Mouse (Mus musculus) splenic B cell, adult 2 months (primary cell): ENCODE measurements around the gene Aldh3a2.
"Not testable (repeated sequence)": the region's sequence is repeated elsewhere in the genome, so short reads cannot be mapped to it uniquely, and the experiment has no call there.

Experiments
- DNase-seq: peaks from one replicate; pipeline ENCODE4 v3.0.0-alpha.2; 2011; ENCODE audit warnings: low read depth, low spot score
- H3K27me3 ChIP-seq: 2 replicates; pipeline ENCODE4 v1.6.1; 2012; ENCODE audit warnings: mild to moderate bottlenecking, low read length, moderate library complexity, mixed read lengths; ENCODE audit not compliant: control insufficient read depth, poor library complexity, insufficient read depth, severe bottlenecking
- H3K36me3 ChIP-seq: 2 replicates; pipeline ENCODE4 v1.6.1; 2012; ENCODE audit warnings: mild to moderate bottlenecking, low read length, moderate library complexity, mixed read lengths; ENCODE audit not compliant: control insufficient read depth, poor library complexity, insufficient read depth, severe bottlenecking

Aldh3a2 gene

DNA sequence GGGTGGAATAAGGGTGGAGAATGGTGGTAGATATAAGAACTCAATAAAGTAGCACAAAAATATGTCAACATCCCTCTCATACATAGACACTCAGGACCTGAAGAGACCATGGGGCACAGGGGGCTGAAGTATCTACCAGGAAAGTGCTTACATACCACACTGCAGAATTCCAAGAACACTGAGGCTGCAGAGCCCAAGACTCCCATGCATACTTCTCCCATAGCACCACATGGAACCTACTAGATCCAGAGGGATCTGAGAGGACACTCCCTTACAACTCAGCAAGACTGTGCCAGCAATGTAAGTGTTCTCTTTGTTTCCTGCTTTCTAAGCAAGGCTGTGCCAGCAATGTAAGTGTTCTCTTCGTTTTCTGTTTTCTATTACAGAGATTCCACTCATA, 83.4 kb downstream of the Aldh3a2 start:
- no peak for DNase-seq
- H3K36me3 ChIP-seq = no peaks in the 10 kb centered on the region
- no peaks in the 10 kb centered on the region for H3K27me3 ChIP-seq

DNA sequence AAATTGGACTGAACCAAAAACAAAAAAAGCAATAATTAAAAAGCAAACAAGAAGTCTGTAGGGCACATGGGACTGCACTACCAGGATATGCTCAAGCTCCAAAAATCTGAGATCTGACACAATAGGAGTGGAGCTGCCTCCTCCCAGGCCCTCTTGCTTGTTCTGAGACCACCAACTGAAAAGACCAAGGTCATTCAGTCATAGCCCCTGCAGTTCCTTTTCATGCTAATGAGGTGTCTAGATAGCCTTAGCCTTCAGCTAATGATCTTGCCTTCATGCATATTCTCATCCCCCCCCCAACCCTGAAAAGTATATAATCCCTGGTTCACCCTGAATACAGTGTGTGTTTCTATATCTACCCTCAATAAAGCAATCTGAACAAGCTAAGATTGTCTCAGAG, 85.6 kb downstream of the Aldh3a2 start:
- no peak for DNase-seq
- no peaks in the 10 kb centered on the region for H3K27me3 ChIP-seq

GRCm38 (mm10) chr11:61180361-61180760, 86.9 kb downstream of the Aldh3a2 start:
- H3K36me3 ChIP-seq = no peaks in the 10 kb centered on the region

More for the DNA sequence above, 85.6 kb downstream of the Aldh3a2 start:
- H3K36me3 ChIP-seq = no peaks in the 10 kb centered on the region

DNA sequence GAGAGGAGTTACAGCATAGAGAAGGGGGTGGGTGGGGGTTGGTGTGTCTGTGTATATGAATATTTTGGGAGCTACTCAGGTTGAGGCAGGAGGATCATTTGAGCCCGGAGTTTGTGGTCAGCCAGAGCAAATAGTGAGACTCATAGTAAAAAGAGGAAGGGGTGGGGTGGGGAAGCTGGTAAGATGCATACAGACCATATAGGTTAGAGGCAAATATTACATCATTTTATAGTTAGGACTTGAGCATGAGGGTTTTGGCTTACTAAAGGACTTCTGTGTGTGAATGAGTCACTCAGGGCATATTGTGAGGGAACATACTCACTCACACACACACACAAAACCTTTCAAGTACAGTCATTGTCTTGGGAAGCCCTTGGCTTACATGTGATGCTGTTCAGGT, 90.9 kb downstream of the Aldh3a2 start:
- H3K27me3 ChIP-seq = no peaks in the 10 kb centered on the region
- DNase-seq = peak; percentile 14
- no peaks in the 10 kb centered on the region for H3K36me3 ChIP-seq

More at GRCm38 (mm10) chr11:61180361-61180760, 86.9 kb downstream of the Aldh3a2 start:
- no peaks in the 10 kb centered on the region for H3K27me3 ChIP-seq
- no peak for DNase-seq

DNA sequence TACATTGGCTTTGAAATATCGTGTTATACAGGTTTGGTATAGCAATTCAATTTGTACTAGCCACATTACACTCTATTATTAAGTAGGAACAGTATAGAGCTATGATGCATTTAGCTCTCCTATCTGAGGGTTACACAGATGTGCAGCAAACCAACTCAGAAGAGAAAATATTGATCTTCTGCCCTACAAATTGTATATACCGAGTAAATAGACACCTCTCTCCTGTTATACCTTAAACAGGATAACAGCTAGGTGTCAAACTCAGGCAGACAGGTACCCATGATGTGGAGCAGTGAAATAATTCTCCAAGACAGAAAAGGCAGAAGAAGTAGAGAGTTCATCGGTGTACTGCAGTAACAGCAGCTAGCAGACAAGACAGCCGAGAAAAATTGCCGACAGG, 91.5 kb downstream of the Aldh3a2 start:
- DNase-seq = no peak
- Histone ChIP-seq H3K36me3 (no peaks in the 10 kb centered on the region), H3K27me3 (no peaks in the 10 kb centered on the region)

DNA sequence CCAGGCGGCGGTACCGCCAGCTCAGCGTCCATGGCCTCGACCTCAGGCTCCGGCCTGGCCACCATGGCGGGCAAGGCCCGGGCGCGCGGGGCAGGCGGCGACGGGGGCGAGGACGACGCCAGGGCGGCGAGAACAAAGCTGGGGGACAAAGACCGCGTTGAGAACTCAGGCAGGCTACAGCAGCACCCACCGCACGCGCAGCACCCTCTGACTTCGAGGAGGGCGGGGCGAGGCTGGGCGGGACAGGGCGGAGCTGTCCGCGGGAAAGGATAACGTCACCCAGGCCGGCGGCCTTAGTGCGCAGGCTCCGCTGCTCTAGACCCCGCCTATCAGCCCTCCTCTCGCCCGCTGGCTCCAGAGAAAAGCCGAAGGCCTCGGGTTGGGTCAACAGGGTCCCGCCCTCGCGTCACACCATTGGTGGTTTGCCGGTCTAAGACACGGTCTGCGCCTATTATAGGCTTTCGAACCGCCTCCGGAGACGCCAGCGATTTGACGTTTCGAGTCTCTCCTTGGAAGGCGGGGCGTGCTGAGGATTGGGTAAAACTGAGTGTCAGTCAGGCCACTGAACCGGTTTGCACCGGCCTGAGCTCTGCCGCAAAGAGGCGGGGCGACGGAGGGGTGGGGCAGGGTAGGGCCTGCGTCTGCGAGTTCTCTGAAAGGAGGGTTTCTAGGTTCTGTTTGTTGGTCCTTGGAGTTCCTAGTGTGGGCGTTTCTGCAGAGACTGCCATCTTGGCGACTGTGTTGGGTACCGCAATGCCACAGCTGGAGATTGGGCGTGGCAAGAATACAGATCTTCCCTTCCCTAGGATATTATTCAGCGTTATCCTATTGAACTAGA, 92.2 kb downstream of the Aldh3a2 start, which contains the start of gene Usp22:
Gene Usp22, minus strand, starts transcription at position 235 of the 838 bp plus-strand sequence.
- Histone ChIP-seq H3K36me3 (no peaks in the 10 kb centered on the region), H3K27me3 (no peaks in the 10 kb centered on the region)
- DNase-seq = peak; percentile 100

GRCm38 (mm10) chr11:61174291-61174820, 92.9 kb downstream of the Aldh3a2 start:
- Histone ChIP-seq H3K27me3 (no peaks in the 10 kb centered on the region), H3K36me3 (no peaks in the 10 kb centered on the region)
- DNase-seq = peak; percentile 63

DNA sequence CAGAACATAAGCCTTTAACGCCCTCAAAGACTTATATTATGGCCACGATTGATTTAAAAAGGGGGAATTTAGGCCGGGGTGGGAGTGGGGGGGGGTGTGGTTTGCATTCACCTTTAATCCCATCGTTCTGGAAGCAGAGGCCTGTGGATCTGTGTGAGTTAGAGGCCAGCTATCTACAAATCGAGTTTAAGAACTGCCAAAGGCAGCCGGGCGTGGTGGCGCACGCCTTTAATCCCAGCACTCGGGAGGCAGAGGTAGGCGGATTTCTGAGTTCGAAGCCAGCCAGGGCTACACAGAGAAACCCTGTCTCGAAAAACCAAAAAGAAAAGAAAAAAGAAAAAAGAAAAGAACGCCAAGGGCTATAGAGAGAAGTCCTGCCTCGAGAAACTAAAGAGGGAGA, 93.8 kb downstream of the Aldh3a2 start:
- H3K27me3 ChIP-seq, H3K36me3 ChIP-seq, DNase-seq: not testable (repeated sequence)
